Mouse (Mus musculus) gastrocnemius, postnatal 4 days (tissue): ENCODE data around the gene Clcn6. TPM values are rescaled to one million over a fixed set of nuclear protein-coding genes. Genes with fewer than 3 reads are reported as not detected.
"Not testable (repeated sequence)": the region's sequence is repeated elsewhere in the genome, so short reads cannot be mapped to it uniquely, and the experiment has no call there.

Experiments used
- DNase-seq, 2 experiments: peaks; one replicate each; pipeline ENCODE4 v3.0.0; 2021 to 2022; ENCODE audit warnings: low spot score in 2 of 2, mixed read lengths in 2 of 2
- total RNA-seq, 2 experiments: library from RNA; stranded (reverse); gene quantifications; 2 replicates each; pipeline ENCODE4 v1.2.3; 2021

Gene Clcn6
- total RNA-seq, 2 experiments from 2014 or later = 13.6 to 14.4 TPM

DNA sequence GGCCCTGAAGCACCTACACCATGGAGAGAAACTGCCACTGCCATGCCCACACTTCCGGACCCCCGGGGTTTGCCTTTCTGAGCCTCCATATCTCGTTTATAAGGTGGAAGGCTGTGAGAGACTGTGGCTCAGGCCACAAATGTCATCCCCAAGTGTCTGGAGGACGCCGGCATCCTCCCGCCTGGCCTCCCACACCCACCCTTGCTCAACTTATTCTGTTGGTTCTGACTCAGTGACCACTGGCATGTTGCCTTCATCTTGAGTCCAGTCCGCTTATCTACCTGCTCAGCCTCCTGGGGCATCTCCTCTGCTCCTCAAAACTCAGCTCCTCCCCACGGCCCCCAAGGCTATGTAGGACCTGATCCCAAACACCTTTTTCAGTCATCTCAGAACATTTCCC is 28.7 kb upstream of the Clcn6 start:
- DNase-seq = no peak

DNA sequence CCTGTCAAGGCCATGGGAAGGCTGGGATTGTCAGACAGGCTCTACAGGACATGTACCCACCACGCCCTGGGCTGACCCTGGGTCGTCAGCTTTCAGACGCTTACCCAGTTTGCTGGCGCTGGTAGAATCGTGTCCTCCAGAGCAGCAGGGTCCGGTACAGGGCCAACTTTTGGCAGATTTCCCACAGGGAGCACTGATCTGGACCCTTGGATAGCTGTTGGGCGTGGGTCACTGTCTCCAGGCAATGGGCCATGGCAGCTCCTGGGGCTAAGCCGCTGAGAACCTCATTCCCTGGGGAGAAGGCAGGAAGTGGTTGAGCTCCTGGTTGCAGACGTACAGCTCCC is 27.8 kb upstream of the Clcn6 start:
- DNase-seq = no peak

DNA sequence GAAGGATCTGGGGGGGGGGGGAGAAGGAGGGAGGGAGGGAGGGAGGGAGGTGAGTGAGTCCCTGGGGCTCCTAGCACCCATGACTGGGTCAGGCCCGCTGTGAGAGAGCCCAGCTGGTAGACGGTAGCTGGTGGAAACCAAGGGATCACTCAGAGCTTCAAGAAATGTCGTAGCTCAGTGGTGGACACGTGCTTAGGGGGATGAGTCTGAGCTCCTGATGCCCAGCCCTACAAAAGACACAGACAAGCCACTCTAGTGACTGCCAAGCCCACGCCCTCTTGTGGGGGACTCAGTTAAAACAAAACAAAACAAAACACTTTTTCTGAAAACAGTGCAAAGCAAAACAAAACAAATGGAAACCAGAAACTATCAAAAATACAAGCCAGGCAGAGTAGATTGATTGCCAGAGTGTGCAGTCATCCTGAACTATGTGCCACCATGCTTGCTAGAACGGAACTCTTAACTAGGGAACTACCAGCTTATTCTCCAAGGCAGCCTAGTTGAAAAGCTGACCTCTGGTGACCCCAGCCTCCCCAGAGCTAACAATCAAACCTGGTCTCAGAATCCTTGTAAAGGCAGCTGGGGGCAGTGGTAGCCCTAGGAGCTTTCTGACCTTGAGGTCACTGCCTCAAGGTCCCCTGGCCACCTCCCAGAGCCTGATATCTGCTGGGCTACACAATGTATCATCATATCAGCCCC is 27.2 kb upstream of the Clcn6 start:
- no peak for DNase-seq

DNA sequence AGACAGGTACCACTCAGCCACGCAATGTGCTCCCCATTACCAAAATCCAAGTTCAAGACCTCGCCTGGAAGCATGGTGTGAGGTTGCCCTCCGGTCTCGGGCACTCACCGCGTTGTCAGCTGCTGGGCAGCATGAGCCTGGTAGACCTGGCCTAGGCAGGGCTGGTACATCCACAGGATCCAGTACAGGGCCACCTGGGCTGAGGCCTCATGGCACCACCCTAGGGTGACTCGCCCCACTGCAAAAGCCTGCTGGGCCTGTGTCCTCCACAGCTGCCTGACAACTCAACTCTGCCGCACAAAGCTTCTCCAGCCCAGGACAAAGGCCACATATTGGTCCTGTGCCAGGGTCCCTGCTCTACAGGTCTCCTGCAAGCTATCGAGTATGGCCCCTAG is 22.5 kb upstream of the Clcn6 start:
- DNase-seq = no peak

DNA sequence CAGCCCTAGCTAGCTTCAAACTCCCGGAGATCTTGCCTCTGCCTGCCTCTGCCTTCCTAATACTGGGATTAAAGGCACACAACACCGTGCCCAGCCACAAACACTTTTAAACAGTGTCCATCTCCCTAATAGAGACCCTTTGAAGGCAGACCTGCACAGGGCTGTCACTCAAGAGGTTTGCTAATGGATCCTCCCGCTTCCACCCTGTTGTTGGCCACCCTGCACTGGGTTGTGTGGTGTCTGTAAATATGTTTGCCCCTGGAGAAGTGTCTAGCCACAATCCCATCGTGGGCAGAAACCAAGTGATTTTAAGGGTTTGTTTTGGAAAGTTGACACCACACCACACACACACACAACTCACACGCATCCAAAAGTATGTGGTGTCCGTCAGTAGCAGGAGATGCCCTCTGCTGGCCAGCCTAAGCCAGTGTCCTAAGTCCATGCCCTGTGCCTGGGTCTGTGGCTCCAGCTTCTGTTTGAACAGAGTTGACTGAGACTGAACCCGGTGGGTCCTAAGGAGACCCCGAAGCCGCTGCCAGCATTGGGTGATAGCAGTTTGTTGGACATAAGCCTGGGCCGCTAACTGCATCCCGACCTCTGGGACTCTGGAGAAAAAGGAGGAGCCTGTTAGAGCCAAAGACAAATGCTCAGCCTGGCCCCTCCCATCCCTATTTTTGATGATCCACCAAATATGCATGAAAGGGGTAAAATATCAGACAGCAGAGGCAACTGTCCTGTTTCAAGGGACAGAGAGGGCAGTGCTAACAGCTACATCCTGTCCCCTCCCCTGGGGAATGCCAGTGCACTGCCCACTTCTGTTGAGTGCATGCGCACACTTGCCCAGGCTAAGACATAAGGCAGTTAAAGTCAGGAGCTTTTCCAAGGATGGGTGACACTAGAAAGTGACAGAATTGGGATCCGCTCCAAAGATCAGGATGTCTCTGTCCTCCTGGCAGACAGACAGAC is 21.8 kb upstream of the Clcn6 start:
- peak in 1 of 2 experiments; percentile 55 for DNase-seq

DNA sequence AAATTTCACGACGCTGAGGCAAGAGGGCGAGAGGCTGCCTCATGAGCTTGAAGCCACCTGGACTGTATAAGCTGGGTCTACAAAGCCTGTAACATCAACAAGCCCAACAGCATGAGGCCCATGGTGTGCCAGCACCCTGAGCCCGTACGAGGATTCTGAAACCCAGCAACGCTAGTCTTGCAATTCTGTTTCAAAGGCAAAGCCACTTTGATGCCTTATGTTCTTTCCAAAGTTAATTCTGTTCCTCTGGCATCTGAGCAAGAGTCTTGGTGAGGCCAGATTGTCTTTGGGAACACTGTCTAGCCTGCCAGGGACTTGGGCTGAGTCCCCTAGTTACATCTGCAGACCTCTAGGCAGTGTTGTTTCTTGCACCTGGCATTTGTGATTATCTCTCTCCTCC is 20.4 kb upstream of the Clcn6 start:
- DNase-seq = no peak

DNA sequence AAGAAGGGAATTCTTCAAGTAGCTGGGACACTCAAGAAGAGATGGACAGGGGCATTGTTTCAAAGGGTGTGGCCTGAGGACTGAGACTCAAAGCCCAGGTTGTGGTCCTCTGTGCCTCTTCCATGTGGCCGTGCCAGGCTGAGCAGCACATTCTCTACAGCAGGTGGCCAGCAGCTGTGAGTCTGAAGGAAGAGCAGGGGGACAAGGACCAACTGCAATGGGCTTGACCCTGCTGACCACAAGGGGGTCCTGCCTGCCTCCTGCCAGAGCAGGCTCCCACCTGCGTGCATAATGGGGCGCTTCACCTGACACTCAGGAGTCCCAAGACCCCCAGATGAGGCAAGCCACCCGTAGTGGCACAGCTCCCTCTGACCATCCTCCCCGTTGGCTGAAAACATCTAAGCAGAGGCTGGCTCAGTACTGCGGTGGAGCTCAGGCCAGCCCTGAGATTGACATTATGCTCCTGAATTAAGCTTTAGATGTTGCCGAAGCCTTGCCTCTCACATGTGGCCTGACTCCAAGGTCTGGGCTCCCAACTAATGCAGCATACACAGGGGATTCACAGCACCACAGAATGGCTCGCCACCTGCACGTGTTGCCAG is 19.7 kb upstream of the Clcn6 start:
- no peak for DNase-seq

DNA sequence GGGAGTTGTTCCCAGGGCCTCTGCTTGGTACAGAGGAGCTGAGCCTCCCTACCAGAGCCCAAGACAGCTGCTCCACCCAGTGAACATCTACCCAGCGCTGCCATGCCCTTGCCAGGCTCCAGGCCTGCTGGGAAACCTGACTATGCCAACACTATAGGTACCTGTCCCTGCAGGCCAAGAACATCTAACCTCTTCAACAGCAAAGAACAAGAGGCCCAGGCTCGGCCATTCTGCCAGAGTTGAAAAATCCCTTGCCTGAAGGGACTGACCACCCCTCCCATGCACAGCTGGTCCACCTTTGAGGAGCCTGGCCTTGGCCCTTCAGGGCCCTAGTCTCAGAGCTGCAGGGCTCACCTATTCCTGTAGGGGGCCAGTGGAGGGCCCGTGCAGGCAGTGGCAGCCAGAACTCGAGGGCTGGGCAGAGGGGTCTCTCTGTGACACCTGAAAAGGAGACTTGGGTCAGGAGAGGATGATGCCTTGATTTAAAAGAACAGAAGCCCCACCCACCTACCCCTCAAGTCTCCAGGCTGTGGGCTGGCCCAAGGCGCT is 19.1 kb upstream of the Clcn6 start:
- DNase-seq = no peak

DNA sequence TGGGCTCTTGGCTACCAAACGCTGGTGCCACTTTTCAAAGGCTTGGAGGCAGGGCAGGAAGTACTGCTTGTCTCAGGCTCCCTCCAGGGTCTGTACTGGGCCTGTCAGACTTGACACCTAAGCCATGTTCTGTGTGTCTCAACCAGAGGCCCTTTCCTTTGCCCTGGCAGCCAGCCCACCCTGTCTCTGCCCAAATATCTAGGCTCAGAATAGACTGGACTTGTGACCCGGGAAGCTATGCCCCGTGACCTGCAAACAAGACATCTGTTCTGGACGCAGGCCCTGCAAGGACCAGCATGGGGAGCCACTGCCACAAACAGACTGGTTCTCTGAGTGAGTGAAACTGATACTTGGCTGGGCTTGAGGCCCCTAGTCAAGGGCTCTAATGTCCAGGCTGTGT is 18.2 kb upstream of the Clcn6 start:
- DNase-seq = peak in 1 of 2 experiments; percentile 70

DNA sequence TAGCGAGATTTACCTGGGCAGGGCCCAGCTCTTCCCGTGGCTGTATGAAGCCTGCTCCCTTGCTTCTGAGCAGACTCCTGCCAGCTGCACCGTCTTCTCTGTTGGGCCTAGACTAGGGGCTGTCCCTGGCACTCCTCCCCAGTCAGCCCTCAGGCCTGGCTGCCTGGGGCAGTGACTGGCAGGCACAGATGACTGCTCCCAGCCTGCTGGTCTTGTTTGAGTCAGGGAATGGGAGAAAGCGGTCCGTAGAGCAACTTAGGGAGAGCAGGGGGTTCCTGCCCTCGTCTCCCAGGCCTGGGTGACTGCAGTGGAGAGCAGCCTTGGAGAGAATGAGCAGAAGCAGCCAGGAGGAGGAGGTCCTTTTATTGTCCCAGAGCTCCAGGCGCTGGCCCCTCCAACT is 17.6 kb upstream of the Clcn6 start:
- peak in 1 of 2 experiments; percentile 48 for DNase-seq

DNA sequence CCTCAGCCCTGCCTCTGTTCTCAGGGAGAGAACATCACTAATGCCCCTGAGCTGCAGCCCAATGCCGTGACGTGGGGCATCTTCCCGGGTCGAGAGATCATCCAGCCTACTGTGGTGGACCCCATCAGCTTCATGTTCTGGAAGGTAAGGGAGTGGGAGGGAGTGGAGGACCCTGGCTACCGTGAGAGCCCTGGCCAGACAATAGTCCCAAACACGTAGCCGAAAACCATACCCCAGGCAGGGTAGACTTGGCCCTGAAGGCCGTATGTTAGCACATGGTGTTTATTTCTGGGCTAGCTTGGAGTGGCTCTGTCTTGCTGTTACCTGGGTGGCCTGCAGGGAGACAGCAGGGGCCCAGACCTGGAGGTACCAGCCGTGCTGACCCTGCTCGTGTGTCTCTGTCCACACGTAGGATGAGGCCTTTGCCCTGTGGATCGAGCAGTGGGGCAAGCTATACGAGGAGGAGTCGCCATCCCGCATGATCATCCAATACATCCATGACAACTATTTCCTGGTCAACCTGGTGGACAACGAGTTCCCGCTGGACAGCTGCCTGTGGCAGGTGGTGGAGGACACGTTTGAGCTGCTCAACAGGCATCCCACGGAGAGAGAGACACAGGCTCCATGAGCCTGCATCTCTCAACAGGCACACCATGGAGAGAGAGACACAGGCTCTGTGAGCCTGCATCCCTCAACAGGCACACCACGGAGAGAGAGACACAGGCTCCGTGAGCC is 16.5 kb upstream of the Clcn6 start:
- DNase-seq = peak in 1 of 2 experiments; percentile 8

DNA sequence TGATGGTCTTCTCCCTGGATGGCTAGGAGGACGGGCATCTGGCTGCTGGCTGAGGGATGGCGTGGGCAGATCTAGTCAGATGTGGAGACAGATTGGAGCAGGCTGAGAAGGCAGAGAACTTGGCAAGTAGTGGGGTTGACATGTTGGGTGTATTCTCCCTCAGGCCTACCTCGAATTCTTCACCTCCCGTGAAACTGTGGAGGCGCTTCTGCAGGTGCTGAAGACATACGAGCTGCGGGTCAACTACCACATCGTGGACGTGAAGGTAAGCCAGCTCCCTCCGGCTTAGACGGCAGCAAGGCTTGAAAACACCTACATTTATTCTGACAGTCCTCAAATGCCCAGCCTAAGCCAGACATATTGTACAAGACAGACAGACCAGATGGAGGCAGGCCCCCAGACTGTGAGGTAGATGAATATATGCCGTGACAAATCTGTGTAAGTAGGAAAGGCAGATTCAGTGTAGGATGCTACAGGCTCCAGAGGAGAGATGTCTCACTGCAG is 14.8 kb upstream of the Clcn6 start:
- DNase-seq = no peak

DNA sequence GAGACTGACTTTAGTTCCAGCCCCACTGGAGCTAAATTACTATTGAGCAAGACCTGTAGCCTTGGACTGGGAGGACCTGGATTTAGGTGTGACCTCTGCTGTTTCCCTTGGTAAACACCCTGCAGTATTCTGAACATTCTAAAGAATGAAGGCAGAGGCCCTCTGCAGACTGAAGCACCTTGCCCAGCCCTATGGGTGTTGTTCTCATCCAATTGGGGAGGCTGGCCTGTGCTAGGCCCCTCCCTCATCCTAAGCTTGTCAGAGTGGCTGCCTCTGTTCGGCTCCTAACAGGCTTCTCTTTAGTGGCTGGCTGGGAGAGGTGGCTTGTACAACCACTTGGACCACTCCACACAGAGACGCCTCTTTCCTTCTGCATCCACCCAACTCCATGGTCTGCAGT is 14.4 kb upstream of the Clcn6 start:
- DNase-seq = no peak

DNA sequence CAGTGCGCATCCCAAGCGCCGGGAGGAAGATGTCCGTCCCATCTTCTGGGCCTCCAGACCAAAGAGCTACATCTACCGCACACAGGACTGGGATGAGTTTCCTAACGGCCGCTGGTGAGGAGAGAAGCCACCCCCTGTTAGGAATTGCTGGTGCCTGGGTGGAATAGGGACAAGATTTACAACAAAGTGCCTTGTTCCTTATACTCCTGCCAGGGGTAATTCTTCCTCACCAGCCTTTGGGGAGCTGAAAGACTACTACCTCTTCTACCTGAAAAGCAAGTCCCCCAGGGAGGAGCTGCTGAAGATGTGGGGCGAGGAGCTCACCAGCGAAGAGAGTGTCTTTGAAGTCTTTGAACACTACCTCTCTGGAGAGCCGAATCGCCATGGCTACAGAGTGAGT is 13.3 kb upstream of the Clcn6 start:
- no peak for DNase-seq

DNA sequence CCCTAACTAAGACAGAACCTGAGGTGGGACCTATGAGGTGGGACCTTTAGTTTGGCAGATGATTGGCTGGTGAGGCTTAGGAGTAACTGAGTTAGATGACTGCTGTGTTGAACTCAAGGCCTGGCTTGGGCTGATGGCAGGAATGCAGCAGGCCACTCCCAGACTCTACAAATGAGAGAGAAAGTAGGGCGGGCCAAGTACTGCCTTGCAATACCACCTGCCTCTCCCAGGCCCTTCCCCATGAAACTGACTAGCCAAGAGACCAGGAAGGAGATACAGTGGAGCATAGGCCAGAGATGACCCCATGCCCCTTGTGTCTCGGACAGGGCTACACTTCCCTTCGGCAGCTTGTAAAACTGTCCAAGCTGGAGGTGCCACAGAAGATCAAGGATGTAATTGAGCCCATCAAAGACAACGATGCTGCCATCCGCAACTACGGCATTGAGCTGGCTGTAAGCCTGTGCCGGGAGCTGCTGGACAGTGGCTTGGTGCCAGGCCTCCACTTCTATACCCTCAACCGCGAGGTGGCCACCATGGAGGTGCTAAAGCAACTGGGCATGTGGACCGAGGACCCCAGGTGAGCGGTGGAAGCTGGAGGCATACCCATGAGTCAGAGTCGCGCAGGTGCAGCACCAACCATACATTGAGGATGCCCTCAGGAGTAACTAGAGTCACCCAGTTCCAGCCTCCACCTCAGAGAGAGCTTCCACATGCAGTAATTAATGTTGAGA is 12.6 kb upstream of the Clcn6 start:
- DNase-seq = no peak

DNA sequence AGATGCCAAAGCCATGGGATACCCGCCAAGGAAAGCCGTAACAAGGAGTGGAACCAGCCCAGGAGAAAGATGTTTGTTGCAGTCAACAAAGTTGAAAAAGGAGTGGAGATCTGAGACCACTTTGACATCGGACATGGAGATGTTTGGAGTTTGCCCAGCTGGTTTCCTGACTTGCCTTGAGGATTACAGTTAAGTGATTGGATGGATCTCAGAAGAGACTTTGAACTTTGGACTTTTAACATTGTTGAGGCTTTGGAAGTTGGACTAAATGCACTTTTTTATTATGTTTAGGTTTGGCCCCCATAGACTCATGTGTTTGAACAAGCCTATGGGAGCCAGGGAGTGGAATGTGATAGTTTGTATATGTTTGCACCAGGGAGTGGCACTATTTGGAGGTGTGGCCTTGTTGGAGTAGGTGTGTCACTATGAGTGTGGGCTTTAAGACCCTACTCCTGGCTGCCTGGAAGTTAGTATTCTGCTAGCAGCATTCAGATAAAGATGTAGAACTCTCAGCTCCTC is 11.8 kb upstream of the Clcn6 start:
- DNase-seq = not testable (repeated sequence)

DNA sequence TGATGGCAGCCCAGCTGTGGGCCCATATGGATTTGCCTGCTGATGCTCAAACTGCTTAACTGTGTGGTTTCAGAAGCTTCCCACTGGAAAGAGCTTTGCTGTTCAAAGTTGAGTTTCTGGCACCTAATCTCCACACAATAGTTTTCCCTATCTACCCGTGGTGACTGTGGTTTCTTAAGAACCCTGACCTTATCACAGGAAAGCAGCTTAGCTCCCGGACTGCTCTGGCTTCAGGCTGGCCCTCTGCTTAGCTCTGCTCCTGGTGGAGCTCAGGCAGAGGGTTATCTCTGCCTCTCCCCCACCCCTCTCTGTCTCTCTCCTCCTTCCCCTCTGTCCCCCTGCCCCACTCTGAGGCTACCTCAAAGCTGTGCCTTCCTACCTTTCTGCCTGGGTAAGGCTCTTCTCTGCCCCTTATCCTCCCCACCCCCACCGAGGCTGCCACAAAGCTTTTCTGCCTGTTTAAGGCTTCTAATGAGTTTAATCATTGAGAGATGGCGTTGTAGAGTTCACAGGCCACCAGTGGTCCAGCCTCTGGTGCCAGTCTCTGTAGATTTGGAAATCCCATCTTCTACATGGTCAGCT is 7.9 kb upstream of the Clcn6 start:
- no peak for DNase-seq

DNA sequence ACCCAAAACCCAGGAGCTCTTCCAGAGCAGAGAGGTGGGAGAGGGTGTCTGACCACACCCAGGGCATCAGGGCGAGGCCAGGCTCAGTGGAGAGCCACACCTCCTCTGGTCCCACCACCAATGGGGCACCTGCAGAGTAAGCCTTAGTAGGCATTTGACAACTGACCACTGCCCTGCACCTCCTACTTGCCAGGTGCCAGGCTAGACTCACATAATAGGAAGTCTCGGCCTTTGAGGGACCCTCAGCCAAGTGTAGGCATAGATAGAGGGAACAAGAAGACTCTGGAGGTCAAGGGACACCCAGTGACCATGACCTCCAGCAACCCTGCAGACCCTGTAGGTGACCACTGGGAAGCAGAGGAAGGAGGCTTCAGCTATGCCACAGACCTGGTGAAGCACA is 5.5 kb upstream of the Clcn6 start:
- no peak for DNase-seq

DNA sequence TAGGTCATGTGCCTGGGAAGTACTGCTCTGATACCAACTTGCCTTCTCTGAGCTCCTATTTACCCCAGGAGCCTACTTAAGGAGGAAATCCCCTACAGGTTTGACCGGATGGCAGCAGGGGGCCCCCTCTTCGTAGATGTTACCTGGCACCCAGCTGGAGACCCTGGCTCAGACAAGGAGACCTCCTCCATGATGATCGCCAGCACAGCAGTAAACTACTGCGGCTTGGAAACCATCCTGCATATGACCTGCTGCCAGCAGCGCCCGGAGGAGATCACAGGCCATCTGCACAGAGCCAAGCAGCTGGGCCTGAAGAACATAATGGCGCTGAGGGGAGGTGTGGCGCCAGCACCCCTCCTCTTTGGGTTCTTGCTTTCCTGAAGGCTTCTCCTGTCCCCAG is 4.7 kb upstream of the Clcn6 start:
- DNase-seq = not testable (repeated sequence)
